Mouse (Mus musculus): Measurements from ENCODE around the gene Olfr651.
"Not testable (repeated sequence)": the region's sequence is repeated elsewhere in the genome, so short reads cannot be mapped to it uniquely, and the experiment has no call there.

Gene Olfr651

GRCm38 (mm10) chr7:104549833-104550232, at the start of gene Olfr651:
Olfr651 (plus strand) TSS chr7:104550133.
- no peak for DNase-seq

- DNase-seq, result not testable (repeated sequence)
These were observed 48.7 kb upstream of the Olfr651 start for GRCm38 (mm10) chr7:104501186-104501585.

GRCm38 (mm10) chr7:104501589-104502371, 48.2 kb upstream of the Olfr651 start:
- DNase-seq, result no peak

GRCm38 (mm10) chr7:104507421-104508065, 42.4 kb upstream of the Olfr651 start, which contains the start of gene Trim30d:
Trim30d (minus strand) TSS chr7:104507849.
- not testable (repeated sequence) for DNase-seq

- no peak for DNase-seq
These were observed 2.8 kb downstream of the Olfr651 start for GRCm38 (mm10) chr7:104552700-104553099.

- no peak for DNase-seq
These were observed 10.7 kb downstream of the Olfr651 start, which contains the start of gene Olfr652 for GRCm38 (mm10) chr7:104560601-104561000. Olfr652 (plus strand) TSS chr7:104560901.

GRCm38 (mm10) chr7:104577014-104577413, 27.1 kb downstream of the Olfr651 start, which contains the start of gene Olfr653:
Olfr653 (plus strand) TSS chr7:104577314.
- DNase-seq, result no peak

GRCm38 (mm10) chr7:104580846-104581245, 30.9 kb downstream of the Olfr651 start:
- no peak for DNase-seq

- no peak for DNase-seq
These were observed 31.5 kb downstream of the Olfr651 start for GRCm38 (mm10) chr7:104581429-104581828.

GRCm38 (mm10) chr7:104586725-104587124, 36.8 kb downstream of the Olfr651 start, which contains the start of gene Olfr654:
Olfr654 (plus strand) TSS chr7:104587025.
- no peak for DNase-seq

- DNase-seq, result no peak
These were observed 38.3 kb downstream of the Olfr651 start for GRCm38 (mm10) chr7:104588274-104588673.

- no peak for DNase-seq
These were observed 51.7 kb downstream of the Olfr651 start, which contains the start of gene Olfr655 for GRCm38 (mm10) chr7:104601679-104602078. Olfr655 (minus strand) TSS chr7:104601779.

- DNase-seq, result no peak
These were observed 53.2 kb downstream of the Olfr651 start for GRCm38 (mm10) chr7:104603173-104603572.
